ENCODE assay signal across 8 mouse cellular contexts in the genomic region with DNA sequence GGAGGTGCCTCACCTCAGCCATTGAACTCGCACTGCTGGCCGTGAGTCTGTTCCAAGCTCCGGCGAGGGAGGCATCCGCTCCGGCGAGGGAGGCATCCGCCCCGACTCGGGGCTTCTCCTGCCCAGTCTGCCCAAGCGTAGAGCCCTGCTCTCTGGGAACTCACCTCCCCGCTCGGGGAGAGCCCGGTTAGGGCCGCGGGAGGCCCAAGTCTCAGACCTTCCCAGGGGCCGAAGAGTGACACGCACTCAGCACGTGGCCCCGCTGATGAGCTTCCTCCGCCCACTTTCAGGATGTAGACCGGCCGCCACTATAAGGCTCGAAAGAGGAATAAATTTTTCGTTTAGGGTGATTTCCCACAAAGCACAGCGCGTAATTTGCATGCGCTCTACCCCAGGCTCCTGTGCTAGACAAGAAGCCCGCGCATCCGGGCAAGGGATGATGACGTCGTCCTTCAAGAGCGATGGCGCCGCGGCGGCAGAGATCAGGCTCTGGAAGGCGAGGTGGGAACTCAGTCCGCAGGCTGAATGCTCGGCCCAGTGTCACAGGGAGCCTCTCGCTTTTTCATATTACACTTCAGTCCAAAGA. TPM values are rescaled to one million over a fixed set of nuclear protein-coding genes. Genes with fewer than 3 reads are reported as not detected.
DNase-seq lines count a peak whose midpoint lies in the region; ATAC-seq and TF ChIP-seq lines count a peak whose summit lies in the region.

Ccnb1ip1 (minus strand) TSS at position 246 of the 586 bp plus-strand sequence.
Parp2 (plus strand) TSS at position 355 of the 586 bp plus-strand sequence.

- H3K4me1 ChIP-seq in heart, embryonic 12.5 days (replicated peaks) = peaks cover 4% of the 10 kb centered on the region
- H3K4me1 ChIP-seq in kidney, postnatal 0 days (replicated peaks; ENCODE audit: insufficient read depth, low read length) = 0 out of 2 replicates have a peak, but pooled peaks cover 3% of the 10 kb centered on the region
- H3K4me1 ChIP-seq in liver, embryonic 11.5 days (replicated peaks; ENCODE audit: control insufficient read depth, insufficient read depth, low read length) = no peaks in the 10 kb centered on the region; the same call in 1 of the 2 replicates
- no peaks in the 10 kb centered on the region for H3K4me1 ChIP-seq in stomach, embryonic 14.5 days (ENCODE audit: control insufficient read depth, insufficient read depth, low read length)

- no peaks in the 10 kb centered on the region for H3K27me3 ChIP-seq in heart, embryonic 12.5 days (replicated peaks)
- H3K27me3 ChIP-seq in kidney, postnatal 0 days (ENCODE audit: insufficient read depth, low read length) = no peaks in the 10 kb centered on the region
- no peaks in the 10 kb centered on the region for H3K27me3 ChIP-seq in liver, embryonic 11.5 days (replicated peaks; ENCODE audit: control insufficient read depth, insufficient read depth, low read length)
- H3K27me3 ChIP-seq in stomach, embryonic 14.5 days (ENCODE audit: control insufficient read depth, insufficient read depth, low read length) = no peaks in the 10 kb centered on the region

- peak within 1 kb of the TSS; percentile 76 for H3K9ac ChIP-seq in heart, embryonic 12.5 days
- peak within 1 kb of the TSS; percentile 71; the same call in 1 of the 2 replicates for H3K9ac ChIP-seq in kidney, postnatal 0 days (ENCODE audit: low read depth, low read length)
- H3K9ac ChIP-seq in liver, embryonic 11.5 days (ENCODE audit: low read depth, low read length) = peak within 1 kb of the TSS; percentile 81
- H3K9ac ChIP-seq in stomach, embryonic 14.5 days (replicated peaks; ENCODE audit: low read depth, low read length) = peak within 1 kb of the TSS; percentile 58

- H3K9me3 ChIP-seq in heart, embryonic 12.5 days (replicated peaks) = no peaks in the 10 kb centered on the region
- H3K9me3 ChIP-seq in kidney, postnatal 0 days (replicated peaks; ENCODE audit: low read length) = no peaks in the 10 kb centered on the region
- H3K9me3 ChIP-seq in liver, embryonic 11.5 days (ENCODE audit: control insufficient read depth, low read length) = no peaks in the 10 kb centered on the region
- H3K9me3 ChIP-seq in stomach, embryonic 14.5 days (ENCODE audit: control insufficient read depth, low read depth, low read length) = no peaks in the 10 kb centered on the region

- 0 out of 2 replicates have a peak, but pooled peaks have one; percentile 10 for TF ChIP-seq CTCF in kidney, postnatal 0 days (IDR thresholded peaks at IDR 0.05; ENCODE audit: low read depth)

- under 1% methylated on average over 42 of the region's 42 CpGs for whole genome bisulfite sequencing in heart, embryonic 12.5 days
- 0% methylated on average over 42 of the region's 42 CpGs for WGBS in kidney, postnatal 0 days
- under 1% methylated on average over 42 of the region's 42 CpGs for WGBS in liver, embryonic 11.5 days
- WGBS in stomach, embryonic 14.5 days = under 1% methylated on average over 42 of the region's 42 CpGs

- peak within 1 kb of the TSS; percentile 70 for H3K4me3 ChIP-seq in heart, embryonic 12.5 days
- H3K4me3 ChIP-seq in kidney, postnatal 0 days (replicated peaks; ENCODE audit: low read depth, low read length) = peak within 1 kb of the TSS; percentile 62
- peak within 1 kb of the TSS; percentile 68 for H3K4me3 ChIP-seq in liver, embryonic 11.5 days (ENCODE audit: low read depth, low read length)
- peak within 1 kb of the TSS; percentile 61 for H3K4me3 ChIP-seq in stomach, embryonic 14.5 days (ENCODE audit: low read depth, low read length)

- ATAC-seq in erythroid progenitor cell, adult 5-6 weeks (replicated peaks; ENCODE audit: low FRiP score, poor library complexity, severe bottlenecking) = peak; percentile 94
- peak; percentile 99 for ATAC-seq in heart, embryonic 12.5 days (ENCODE audit: insufficient number of reproducible peaks, low FRiP score)
- peak; percentile 100 for ATAC-seq in kidney, postnatal 0 days (replicated peaks; ENCODE audit: low FRiP score, low read depth)
- peak; percentile 100 for ATAC-seq in liver, embryonic 11.5 days (replicated peaks; ENCODE audit: low FRiP score)
- peak; percentile 99 for ATAC-seq in stomach, embryonic 14.5 days (ENCODE audit: insufficient number of reproducible peaks, insufficient read depth, low FRiP score, low read depth)

- peak; percentile 98 for DNase-seq in CD4-positive helper T cell, adult 2 months (ENCODE audit: low read depth, low spot score)
- peak; percentile 96 for DNase-seq in brain, embryonic 18.5 days (ENCODE audit: low read depth, low spot score)
- peak; percentile 97 for DNase-seq in kidney, postnatal 0 days (ENCODE audit: low spot score)
- peak; percentile 97 for DNase-seq in liver, embryonic 11.5 days (ENCODE audit: low spot score)
- DNase-seq in naive thymus-derived CD4-positive, alpha-beta T cell, adult 2 months (ENCODE audit: low read depth) = peak; percentile 100

- peak within 1 kb of the TSS; percentile 90 for H3K27ac ChIP-seq in heart, embryonic 12.5 days (ENCODE audit: poor library complexity, severe bottlenecking)
- H3K27ac ChIP-seq in kidney, postnatal 0 days = peak within 1 kb of the TSS; percentile 89
- peak within 1 kb of the TSS; percentile 82 for H3K27ac ChIP-seq in liver, embryonic 11.5 days (ENCODE audit: low read depth, low read length)
- peak within 1 kb of the TSS; percentile 86 for H3K27ac ChIP-seq in stomach, embryonic 14.5 days (ENCODE audit: low read length)

- H3K4me2 ChIP-seq in heart, embryonic 12.5 days = peak within 1 kb of the TSS; percentile 68
- peak within 1 kb of the TSS; percentile 61 for H3K4me2 ChIP-seq in kidney, postnatal 0 days (ENCODE audit: low read length)
- peak within 1 kb of the TSS; percentile 72 for H3K4me2 ChIP-seq in liver, embryonic 11.5 days
- H3K4me2 ChIP-seq in stomach, embryonic 14.5 days (replicated peaks; ENCODE audit: low read depth, low read length) = peak within 1 kb of the TSS; percentile 57

- peaks cover 26% of the 10 kb centered on the region for H3K36me3 ChIP-seq in heart, embryonic 12.5 days
- 0 out of 2 replicates have a peak, but pooled peaks cover 11% of the 10 kb centered on the region for H3K36me3 ChIP-seq in kidney, postnatal 0 days (ENCODE audit: insufficient read depth, low read length)
- no peaks in the 10 kb centered on the region for H3K36me3 ChIP-seq in liver, embryonic 11.5 days (ENCODE audit: control insufficient read depth, insufficient read depth, low read length)
- H3K36me3 ChIP-seq in stomach, embryonic 14.5 days (ENCODE audit: control insufficient read depth, insufficient read depth, low read length) = peaks cover 12% of the 10 kb centered on the region; the same call in 1 of the 2 replicates

RNA-seq across cellular contexts. Expression of gene Ccnb1ip1, which starts in this region (rescaled TPM):
- not detected in 2 replicates for total RNA-seq in erythroid progenitor cell, adult 5-6 weeks (2015; ENCODE audit: low replicate concordance)
- total RNA-seq in erythroid progenitor cell, adult 5-6 weeks (2017; ENCODE audit: low replicate concordance) = not detected in 2 replicates
- not detected in 2 replicates for polyA plus RNA-seq in heart, embryonic 12.5 days (2016; fragmentation: Nextera tagmentation; extraction: Ambion mirVana)
- not detected in 2 replicates for polyA plus RNA-seq in kidney, postnatal 0 days (2015; fragmentation: Nextera tagmentation; extraction: Ambion mirVana)
- not detected in 2 replicates for polyA plus RNA-seq in liver, embryonic 11.5 days (2014; fragmentation: Nextera tagmentation; extraction: Ambion mirVana)
- not detected in 2 replicates for polyA plus RNA-seq in stomach, embryonic 14.5 days (2014; fragmentation: Nextera tagmentation; extraction: Ambion mirVana)

RNA-seq across cellular contexts. Expression of gene Parp2, which starts in this region (rescaled TPM):
- 18.0 and 29.3 TPM in 2 replicates for total RNA-seq in erythroid progenitor cell, adult 5-6 weeks (2015; ENCODE audit: low replicate concordance)
- total RNA-seq in erythroid progenitor cell, adult 5-6 weeks (2017; ENCODE audit: low replicate concordance) = 32.5 and 63.5 TPM in 2 replicates
- polyA plus RNA-seq in heart, embryonic 12.5 days (2016; fragmentation: Nextera tagmentation; extraction: Ambion mirVana) = 40.4 and 41.2 TPM in 2 replicates
- polyA plus RNA-seq in kidney, postnatal 0 days (2015; fragmentation: Nextera tagmentation; extraction: Ambion mirVana) = 49.0 and 50.3 TPM in 2 replicates
- 76.7 and 77.5 TPM in 2 replicates for polyA plus RNA-seq in liver, embryonic 11.5 days (2014; fragmentation: Nextera tagmentation; extraction: Ambion mirVana)
- 71.8 and 76.2 TPM in 2 replicates for polyA plus RNA-seq in stomach, embryonic 14.5 days (2014; fragmentation: Nextera tagmentation; extraction: Ambion mirVana)

Comparison
In these comparisons a context has a peak if more than half of its experiments do, and no peak if none do; other contexts are left out.
1. Peak in every context shown above with its lines: DNase-seq, ATAC-seq, H3K4me3 ChIP-seq and H3K27ac ChIP-seq.